Mouse (Mus musculus): Measurements from ENCODE around the gene Srsf1. TPM values are rescaled to one million over a fixed set of nuclear protein-coding genes. Genes with fewer than 3 reads are reported as not detected.

The Srsf1 gene
- total and polyA plus RNA-seq, 3 experiments: 416 to 812 (median 730) TPM

DNA sequence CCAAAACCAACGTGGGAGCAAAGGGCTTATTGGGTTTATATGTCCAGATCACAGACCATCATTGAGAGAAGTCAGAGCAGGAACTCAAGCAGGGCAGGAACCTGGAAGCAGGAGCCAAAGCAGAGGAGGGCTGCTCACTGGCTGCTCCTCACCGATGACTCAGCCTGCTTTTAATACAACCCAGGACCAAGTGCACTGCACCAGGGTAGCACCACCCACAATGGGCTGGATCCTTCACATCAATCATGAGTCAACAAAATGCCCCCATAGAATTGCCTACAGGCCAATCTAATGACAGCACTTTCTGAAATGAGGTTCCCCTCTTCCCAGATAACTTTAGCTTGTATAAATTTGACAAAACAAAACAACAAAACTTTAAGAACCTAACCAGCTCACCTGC is 43.0 kb upstream of the Srsf1 start:
- dilution Hi-C loops (cut with MboI; ENCODE audit: extremely low pct_ligation_motif_present, extremely low pct_unique_long_range_greater_than_20kb, low sequenced_read_pairs) (no loop called here), in situ Hi-C loops (cut with MboI; ENCODE audit: low pct_ligation_motif_present, low pct_unique_long_range_greater_than_20kb, low sequenced_read_pairs) (no loop called here)
- Histone ChIP-seq H3K9ac (ENCODE audit: insufficient read depth, low read depth) (no peak overlapping the region), H3K4me3 (replicated peaks in 1 of 3; ENCODE audit: low read depth in 2 of 3, low read length in 2 of 3, poor library complexity in 1 of 3) (no peak overlapping the region), H3K4me1 (ENCODE audit: control insufficient read depth in 1 of 2, insufficient read depth in 2 of 2) (peaks cover 0 to 7% of the 10 kb centered on the region in 2 experiments; a peak in 2 of 4 replicates), H3K79me2 (replicated peaks; ENCODE audit: control insufficient read depth, extremely low read depth, insufficient read depth, poor library complexity, severe bottlenecking) (no peaks in the 10 kb centered on the region), H3K27me3 (replicated peaks) (no peaks in the 10 kb centered on the region), H3K9me3 (replicated peaks; ENCODE audit: low read length) (peaks cover 14% of the 10 kb centered on the region), H3K27ac (ENCODE audit: insufficient read depth, low read depth) (no peak overlapping the region), H3K4me2 (ENCODE audit: insufficient read depth, low read depth, poor library complexity, severe bottlenecking) (no peak overlapping the region), H3K36me3 (replicated peaks in 1 of 2; ENCODE audit: control insufficient read depth in 1 of 2, insufficient read depth in 1 of 2, low read length in 1 of 2) (no peaks in the 10 kb centered on the region)
- TF ChIP-seq E2F4 (IDR thresholded peaks at IDR 0.05; ENCODE audit: insufficient replicate concordance, low read depth, low read length): no peak
- no peak for TF ChIP-seq TBP (conservative IDR thresholded peaks at IDR 0.05; ENCODE audit: low read depth, low read length)
- no peak for TF ChIP-seq MXI1 (IDR thresholded peaks at IDR 0.05; ENCODE audit: low read depth, low read length)
- no peak for TF ChIP-seq UBTF (IDR thresholded peaks at IDR 0.05; ENCODE audit: low read depth, low read length)
- no peak for TF ChIP-seq JUN (IDR thresholded peaks at IDR 0.05; ENCODE audit: insufficient read depth, low read depth, low read length)
- TF ChIP-seq TCF12 (IDR thresholded peaks at IDR 0.05; ENCODE audit: low read depth, low read length): no peak
- no peak for TF ChIP-seq SMC3 (IDR thresholded peaks at IDR 0.05; ENCODE audit: low read depth, low read length)
- no peak for TF ChIP-seq MAFK (IDR thresholded peaks at IDR 0.05; ENCODE audit: insufficient replicate concordance, low read length)
- peak; percentile 23 for DNase-seq (ENCODE audit: extremely low read depth)

DNA sequence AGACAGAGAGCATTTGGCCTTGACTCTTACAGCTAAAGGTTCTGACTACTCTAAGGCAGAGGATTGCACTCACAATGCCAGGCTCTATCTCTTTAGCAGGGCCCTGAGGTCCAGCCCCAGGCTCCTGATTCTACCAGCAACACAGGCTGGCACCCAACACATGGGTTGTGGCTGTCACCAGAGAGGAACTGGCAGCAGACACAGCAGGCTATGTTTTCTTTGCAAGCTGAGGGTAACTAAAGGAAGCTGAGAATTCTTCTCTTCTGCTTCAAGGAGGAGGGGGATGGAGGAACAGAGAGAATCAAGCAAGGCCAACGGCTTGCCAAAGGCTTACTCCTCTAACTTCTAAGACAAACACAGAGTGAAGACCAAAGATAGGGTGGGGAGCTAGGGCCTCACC is 38.5 kb upstream of the Srsf1 start:
- in situ Hi-C loops (cut with MboI; ENCODE audit: low pct_ligation_motif_present, low pct_unique_long_range_greater_than_20kb, low sequenced_read_pairs): no loop called here
- H3K9ac ChIP-seq (ENCODE audit: insufficient read depth, low read depth): no peak overlapping the region

More for the DNA sequence above, 38.5 kb upstream of the Srsf1 start:
- no peaks in the 10 kb centered on the region for H3K79me2 ChIP-seq (replicated peaks; ENCODE audit: control insufficient read depth, extremely low read depth, insufficient read depth, poor library complexity, severe bottlenecking)
- H3K27ac ChIP-seq (ENCODE audit: insufficient read depth, low read depth): no peak overlapping the region
- TF ChIP-seq SMC3 (IDR thresholded peaks at IDR 0.05; ENCODE audit: low read depth, low read length): no peak
- no peak for TF ChIP-seq RCOR1 (conservative IDR thresholded peaks at IDR 0.05; ENCODE audit: low read depth, low read length)
- TF ChIP-seq NELFE (IDR thresholded peaks at IDR 0.05; ENCODE audit: low read depth, low read length): no peak
- TF ChIP-seq TBP (conservative IDR thresholded peaks at IDR 0.05; ENCODE audit: low read depth, low read length): no peak
- no peak for TF ChIP-seq HCFC1 (IDR thresholded peaks at IDR 0.05; ENCODE audit: low read depth, low read length)
- no peak for TF ChIP-seq UBTF (IDR thresholded peaks at IDR 0.05; ENCODE audit: low read depth, low read length)
- TF ChIP-seq CTCF (conservative IDR thresholded peaks at IDR 0.05 in 1 of 2, IDR thresholded peaks at IDR 0.05 in 1 of 2; ENCODE audit: low read depth in 2 of 2, low read length in 2 of 2): no peak
- TF ChIP-seq MAFK (IDR thresholded peaks at IDR 0.05; ENCODE audit: insufficient replicate concordance, low read length): no peak
- no peak for TF ChIP-seq JUN (IDR thresholded peaks at IDR 0.05; ENCODE audit: insufficient read depth, low read depth, low read length)
- no peak for TF ChIP-seq BHLHE40 (IDR thresholded peaks at IDR 0.05; ENCODE audit: low read depth, low read length)
- no peak for TF ChIP-seq MXI1 (IDR thresholded peaks at IDR 0.05; ENCODE audit: low read depth, low read length)
- TF ChIP-seq RAD21 (IDR thresholded peaks at IDR 0.05; ENCODE audit: low read depth, low read length): no peak
- TF ChIP-seq MAZ (IDR thresholded peaks at IDR 0.05; ENCODE audit: low read depth, low read length): no peak
- no peak for TF ChIP-seq PAX5 (IDR thresholded peaks at IDR 0.05; ENCODE audit: low read length)
- no peak for TF ChIP-seq ETS1 (conservative IDR thresholded peaks at IDR 0.05; ENCODE audit: low read depth, low read length)
- TF ChIP-seq E2F4 (IDR thresholded peaks at IDR 0.05; ENCODE audit: insufficient replicate concordance, low read depth, low read length): no peak
- TF ChIP-seq ZC3H11A (IDR thresholded peaks at IDR 0.05; ENCODE audit: low read depth, low read length): no peak
- TF ChIP-seq KAT2A (IDR thresholded peaks at IDR 0.05; ENCODE audit: insufficient replicate concordance, low read length): no peak
- TF ChIP-seq JUND (conservative IDR thresholded peaks at IDR 0.05; ENCODE audit: low read depth, low read length): no peak
- TF ChIP-seq EP300 (IDR thresholded peaks at IDR 0.05; ENCODE audit: low read length): no peak
- H3K27me3 ChIP-seq (replicated peaks): peaks cover under 1% of the 10 kb centered on the region
- no peak overlapping the region for H3K4me2 ChIP-seq (ENCODE audit: insufficient read depth, low read depth, poor library complexity, severe bottlenecking)
- no peaks in the 10 kb centered on the region for H3K36me3 ChIP-seq (replicated peaks in 1 of 2; ENCODE audit: control insufficient read depth in 1 of 2, insufficient read depth in 1 of 2, low read length in 1 of 2)
- DNase-seq (ENCODE audit: extremely low read depth): no peak
- H3K4me1 ChIP-seq (ENCODE audit: control insufficient read depth in 1 of 2, insufficient read depth in 2 of 2): peaks cover 14 to 46% of the 10 kb centered on the region in 2 experiments
- dilution Hi-C loops (cut with MboI; ENCODE audit: extremely low pct_ligation_motif_present, extremely low pct_unique_long_range_greater_than_20kb, low sequenced_read_pairs): no loop called here
- H3K9me3 ChIP-seq (replicated peaks; ENCODE audit: low read length): peaks cover 3% of the 10 kb centered on the region
- H3K4me3 ChIP-seq (replicated peaks in 1 of 3; ENCODE audit: low read depth in 2 of 3, low read length in 2 of 3, poor library complexity in 1 of 3): no peak overlapping the region

All from CH12.LX (cell line).